Mouse (Mus musculus): ENCODE data around the gene Tifab. TPM values are rescaled to one million over a fixed set of nuclear protein-coding genes. Genes with fewer than 3 reads are reported as not detected.
A peak's percentile ranks its signal among the peaks of the same experiment; 100 is the strongest.

The Tifab gene
- polyA plus RNA-seq, 1 experiment: 0.03 TPM

DNA sequence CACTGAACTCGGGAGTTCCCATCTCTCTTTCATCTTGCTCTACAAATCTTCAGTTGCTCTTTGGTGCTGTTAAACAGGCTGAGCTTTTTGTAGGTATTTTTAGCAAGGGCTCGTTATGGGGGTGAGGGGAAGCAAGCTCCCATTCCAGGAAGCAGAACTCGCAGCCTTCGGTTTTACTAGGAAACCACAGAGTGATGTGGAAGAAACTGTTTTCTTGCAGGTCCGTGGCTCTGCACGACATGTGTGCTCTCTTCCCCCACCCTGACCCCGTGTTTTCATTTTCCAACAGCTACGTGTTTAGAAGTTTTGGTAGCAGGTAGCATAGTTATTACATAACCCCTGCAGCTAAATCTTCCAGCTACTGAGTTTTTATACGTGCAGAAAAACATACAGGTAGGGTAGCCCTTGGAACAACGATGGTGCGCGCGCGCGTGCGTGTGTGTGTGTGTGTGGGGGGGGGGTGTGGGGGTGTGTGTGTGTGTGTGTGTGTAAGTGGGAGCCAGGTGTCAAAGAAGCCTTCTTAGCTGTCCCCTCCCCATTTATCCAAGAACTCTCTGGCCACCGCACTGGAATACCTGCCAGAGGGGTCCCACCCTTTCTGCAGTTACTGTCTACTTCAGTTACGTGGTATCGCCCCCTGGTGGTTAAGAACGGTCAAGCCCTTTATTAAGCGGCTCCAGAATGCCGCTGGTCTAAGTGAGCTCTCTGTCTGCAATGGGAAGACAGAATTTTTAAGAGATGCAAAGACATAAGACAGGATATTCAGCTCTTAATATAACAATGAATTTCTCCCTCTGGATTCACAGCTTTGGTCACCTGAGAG lies 27.1 kb downstream of the Tifab start:
- Histone ChIP-seq H3K36me3 (ENCODE audit: control insufficient read depth) (no peaks in the 10 kb centered on the region), H3K4me3 (replicated peaks) (peak overlapping the region; percentile 30), H3K27me3 (ENCODE audit: control insufficient read depth) (no peaks in the 10 kb centered on the region; the same call in 1 of the 2 replicates), H3K9me3 (ENCODE audit: control insufficient read depth, low read length) (no peaks in the 10 kb centered on the region), H3K4me1 (ENCODE audit: control insufficient read depth) (no peaks in the 10 kb centered on the region; the same call in 1 of the 2 replicates)
- no peak for TF ChIP-seq GATA1 (IDR thresholded peaks at IDR 0.05; ENCODE audit: low read length)
- TF ChIP-seq TAL1 (IDR thresholded peaks at IDR 0.05; ENCODE audit: low read length): no peak

- no peak overlapping the region for H3K4me3 ChIP-seq (replicated peaks)
- no peaks in the 10 kb centered on the region; the same call in 1 of the 2 replicates for H3K27me3 ChIP-seq (ENCODE audit: control insufficient read depth)
- no peaks in the 10 kb centered on the region for H3K36me3 ChIP-seq (ENCODE audit: control insufficient read depth)
- no peaks in the 10 kb centered on the region for H3K9me3 ChIP-seq (ENCODE audit: control insufficient read depth, low read length)
- TF ChIP-seq GATA1 (IDR thresholded peaks at IDR 0.05; ENCODE audit: low read length): no peak
- no peak for TF ChIP-seq TAL1 (IDR thresholded peaks at IDR 0.05; ENCODE audit: low read length)
- H3K4me1 ChIP-seq (ENCODE audit: control insufficient read depth): no peaks in the 10 kb centered on the region
These were observed 33.2 kb downstream of the Tifab start for GRCm38 (mm10) chr13:56145523-56145922.

- TF ChIP-seq GATA1 (IDR thresholded peaks at IDR 0.05; ENCODE audit: low read length) (no peak), TAL1 (IDR thresholded peaks at IDR 0.05; ENCODE audit: low read length) (no peak)
- H3K9me3 ChIP-seq (ENCODE audit: control insufficient read depth, low read length): no peaks in the 10 kb centered on the region
- H3K36me3 ChIP-seq (ENCODE audit: control insufficient read depth): no peaks in the 10 kb centered on the region
- no peaks in the 10 kb centered on the region for H3K4me1 ChIP-seq (ENCODE audit: control insufficient read depth)
- no peaks in the 10 kb centered on the region; the same call in 1 of the 2 replicates for H3K27me3 ChIP-seq (ENCODE audit: control insufficient read depth)
- no peak overlapping the region for H3K4me3 ChIP-seq (replicated peaks)
These were observed 34.7 kb downstream of the Tifab start for GRCm38 (mm10) chr13:56144021-56144420.

DNA sequence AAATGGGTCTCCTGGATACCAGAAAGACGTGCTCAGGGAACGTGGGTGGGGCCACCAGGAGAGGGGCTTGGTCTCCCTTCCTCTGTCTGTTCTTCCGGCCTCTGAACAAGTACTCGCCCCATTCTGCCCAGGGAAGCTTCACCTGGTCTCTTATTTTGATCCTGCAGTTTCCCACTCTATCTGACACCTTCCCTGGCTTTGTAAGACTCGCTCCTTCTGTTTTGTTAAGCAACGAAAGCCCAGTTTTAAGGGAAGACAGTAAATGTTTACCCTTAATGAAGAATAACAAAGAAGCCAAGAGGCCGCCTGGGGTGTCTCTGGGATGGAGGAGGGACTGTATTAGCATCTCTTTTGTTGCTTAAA lies 35.6 kb downstream of the Tifab start:
- Histone ChIP-seq H3K27me3 (ENCODE audit: control insufficient read depth) (no peaks in the 10 kb centered on the region; the same call in 1 of the 2 replicates), H3K9me3 (ENCODE audit: control insufficient read depth, low read length) (no peaks in the 10 kb centered on the region), H3K4me1 (ENCODE audit: control insufficient read depth) (no peaks in the 10 kb centered on the region), H3K4me3 (replicated peaks) (no peak overlapping the region), H3K36me3 (ENCODE audit: control insufficient read depth) (no peaks in the 10 kb centered on the region)
- TF ChIP-seq GATA1 (IDR thresholded peaks at IDR 0.05; ENCODE audit: low read length) (no peak), TAL1 (IDR thresholded peaks at IDR 0.05; ENCODE audit: low read length) (no peak)

GRCm38 (mm10) chr13:56142382-56143150 lies 36.1 kb downstream of the Tifab start:
- TF ChIP-seq TAL1 (IDR thresholded peaks at IDR 0.05; ENCODE audit: low read length): no peak
- no peak for TF ChIP-seq GATA1 (IDR thresholded peaks at IDR 0.05; ENCODE audit: low read length)
- Histone ChIP-seq H3K4me3 (replicated peaks) (no peak overlapping the region), H3K9me3 (ENCODE audit: control insufficient read depth, low read length) (no peaks in the 10 kb centered on the region), H3K4me1 (ENCODE audit: control insufficient read depth) (no peaks in the 10 kb centered on the region), H3K27me3 (ENCODE audit: control insufficient read depth) (no peaks in the 10 kb centered on the region; the same call in 1 of the 2 replicates), H3K36me3 (ENCODE audit: control insufficient read depth) (no peaks in the 10 kb centered on the region)

GRCm38 (mm10) chr13:56139167-56139751 lies 39.4 kb downstream of the Tifab start:
- peaks cover 18% of the 10 kb centered on the region for H3K4me1 ChIP-seq (ENCODE audit: control insufficient read depth)
- no peak overlapping the region for H3K4me3 ChIP-seq (replicated peaks)
- TF ChIP-seq TAL1 (IDR thresholded peaks at IDR 0.05; ENCODE audit: low read length): no peak
- no peak for TF ChIP-seq GATA1 (IDR thresholded peaks at IDR 0.05; ENCODE audit: low read length)
- H3K27me3 ChIP-seq (ENCODE audit: control insufficient read depth): no peaks in the 10 kb centered on the region; the same call in 1 of the 2 replicates
- H3K9me3 ChIP-seq (ENCODE audit: control insufficient read depth, low read length): no peaks in the 10 kb centered on the region
- no peaks in the 10 kb centered on the region for H3K36me3 ChIP-seq (ENCODE audit: control insufficient read depth)

- Histone ChIP-seq H3K4me3 (replicated peaks) (peak within 1 kb of the TSS; percentile 89), H3K9me3 (ENCODE audit: control insufficient read depth, low read length) (no peaks in the 10 kb centered on the region), H3K27me3 (ENCODE audit: control insufficient read depth) (no peaks in the 10 kb centered on the region), H3K4me1 (ENCODE audit: control insufficient read depth) (peaks cover 36% of the 10 kb centered on the region), H3K36me3 (ENCODE audit: control insufficient read depth) (peaks cover 10% of the 10 kb centered on the region)
- TF ChIP-seq GATA1 (IDR thresholded peaks at IDR 0.05; ENCODE audit: low read length) (no peak), TAL1 (IDR thresholded peaks at IDR 0.05; ENCODE audit: low read length) (no peak)
These were observed 42.5 kb downstream of the Tifab start, which contains the start of gene H2afy for GRCm38 (mm10) chr13:56136200-56136599. Gene H2afy, minus strand, starts transcription at chr13:56136361.

GRCm38 (mm10) chr13:56135231-56136052 lies 43.2 kb downstream of the Tifab start:
- Histone ChIP-seq H3K36me3 (ENCODE audit: control insufficient read depth) (peaks cover 14% of the 10 kb centered on the region), H3K4me1 (ENCODE audit: control insufficient read depth) (peaks cover 38% of the 10 kb centered on the region), H3K9me3 (ENCODE audit: control insufficient read depth, low read length) (no peaks in the 10 kb centered on the region), H3K4me3 (replicated peaks) (peak overlapping the region; percentile 89), H3K27me3 (ENCODE audit: control insufficient read depth) (no peaks in the 10 kb centered on the region)
- TF ChIP-seq GATA1 (IDR thresholded peaks at IDR 0.05; ENCODE audit: low read length): no peak

Measured in erythroblast, embryonic 14.5 days (primary cell).